ENCODE assay signal across 7 mouse cellular contexts in the genomic region with DNA sequence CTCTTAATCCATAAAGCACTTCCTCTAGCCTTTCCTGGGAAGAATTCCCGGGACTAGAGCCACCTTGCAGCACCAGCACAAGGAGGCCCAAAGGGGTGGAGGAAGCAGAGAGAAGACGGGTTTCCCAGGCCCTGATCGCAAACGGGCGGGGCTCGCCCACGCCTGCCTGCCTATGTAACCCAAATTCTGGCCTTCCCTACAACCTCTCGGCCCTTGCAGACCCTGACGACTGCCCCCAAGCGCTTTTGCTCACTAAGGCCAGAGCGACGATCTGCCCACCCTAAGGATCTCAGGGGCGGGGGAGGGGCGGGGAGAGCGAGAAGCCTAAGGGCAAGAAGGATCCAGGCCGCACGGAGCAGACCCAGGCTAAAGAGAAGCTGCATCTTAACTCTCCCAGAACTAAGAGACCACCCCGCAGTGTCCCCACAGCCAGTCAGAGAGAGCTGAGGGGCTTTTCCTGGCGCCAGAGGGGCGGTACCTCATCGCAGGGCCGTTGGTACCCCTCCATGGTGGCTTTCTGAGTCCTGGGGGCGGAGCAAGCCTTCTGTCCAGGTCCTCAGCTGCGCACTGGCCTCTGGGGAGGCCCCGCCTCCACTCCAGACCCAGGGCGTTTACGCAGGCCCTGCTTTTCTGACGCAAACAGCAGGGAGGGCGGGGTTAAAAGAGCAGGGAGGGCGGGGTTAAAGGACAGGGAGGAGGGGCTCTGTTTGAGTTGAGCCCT. TPM values are rescaled to one million over a fixed set of nuclear protein-coding genes. Genes with fewer than 3 reads are reported as not detected.
DNase-seq lines count a peak whose midpoint lies in the region; ATAC-seq and TF ChIP-seq lines count a peak whose summit lies in the region.

A gene (minus strand): TSS at position 613 of the 721 bp plus-strand sequence.

- TF ChIP-seq CTCF in small intestine, adult 2 months (IDR thresholded peaks at IDR 0.05; ENCODE audit: extremely low read depth, insufficient read length, insufficient replicate concordance, low read depth, low read length): no peak

- peak within 1 kb of the TSS; percentile 49 for H3K9ac ChIP-seq in intestine, embryonic 15.5 days
- peak within 1 kb of the TSS; percentile 55 for H3K9ac ChIP-seq in midbrain, embryonic 12.5 days (replicated peaks)

- H3K4me3 ChIP-seq in intestine, embryonic 15.5 days (replicated peaks): peak within 1 kb of the TSS; percentile 51
- H3K4me3 ChIP-seq in midbrain, embryonic 12.5 days: peak within 1 kb of the TSS; percentile 49
- H3K4me3 ChIP-seq in small intestine, adult 2 months (ENCODE audit: low read depth, low read length): peak within 1 kb of the TSS; percentile 99

- H3K27ac ChIP-seq in intestine, embryonic 15.5 days: peak within 1 kb of the TSS; percentile 78
- H3K27ac ChIP-seq in midbrain, embryonic 12.5 days (replicated peaks): peak within 1 kb of the TSS; percentile 72
- H3K27ac ChIP-seq in small intestine, adult 2 months (ENCODE audit: insufficient read depth, low read depth, low read length): peak within 1 kb of the TSS; percentile 34

- no peaks in the 10 kb centered on the region for H3K36me3 ChIP-seq in intestine, embryonic 15.5 days
- no peaks in the 10 kb centered on the region for H3K36me3 ChIP-seq in midbrain, embryonic 12.5 days
- H3K36me3 ChIP-seq in small intestine, adult 2 months (ENCODE audit: control insufficient read depth, insufficient read depth, low read length): no peaks in the 10 kb centered on the region

- H3K9me3 ChIP-seq in intestine, embryonic 15.5 days: no peaks in the 10 kb centered on the region
- no peaks in the 10 kb centered on the region for H3K9me3 ChIP-seq in midbrain, embryonic 12.5 days

- no peaks in the 10 kb centered on the region for H3K27me3 ChIP-seq in intestine, embryonic 15.5 days (replicated peaks)
- H3K27me3 ChIP-seq in midbrain, embryonic 12.5 days: no peaks in the 10 kb centered on the region
- no peaks in the 10 kb centered on the region for H3K27me3 ChIP-seq in small intestine, adult 2 months (ENCODE audit: control insufficient read depth, insufficient read depth, low read length)

- intact Hi-C loops in gastrocnemius, postnatal 36 days (cut with DNase I): no loop called here
- intact Hi-C loops in left cerebral cortex, postnatal 4 days (cut with DNase I): no loop called here

- H3K4me1 ChIP-seq in intestine, embryonic 15.5 days (replicated peaks): no peaks in the 10 kb centered on the region
- H3K4me1 ChIP-seq in midbrain, embryonic 12.5 days: no peaks in the 10 kb centered on the region
- no peaks in the 10 kb centered on the region for H3K4me1 ChIP-seq in small intestine, adult 2 months (ENCODE audit: control insufficient read depth, insufficient read depth, insufficient read length, low read length)

- H3K4me2 ChIP-seq in intestine, embryonic 15.5 days (replicated peaks): peak within 1 kb of the TSS; percentile 53
- H3K4me2 ChIP-seq in midbrain, embryonic 12.5 days (replicated peaks): peak within 1 kb of the TSS; percentile 50

- ATAC-seq in intestine, embryonic 15.5 days: peak; percentile 100
- ATAC-seq in midbrain, embryonic 12.5 days (ENCODE audit: low FRiP score, low read depth): peak; percentile 99

- 12% methylated on average over 29 of the region's 30 CpGs for WGBS in intestine, embryonic 15.5 days
- 17% methylated on average over 29 of the region's 30 CpGs for WGBS in midbrain, embryonic 12.5 days
- WGBS in small intestine, adult 2 months: 8% methylated on average over 28 of the region's 30 CpGs

- TF ChIP-seq POLR2A in small intestine, adult 2 months (IDR thresholded peaks at IDR 0.05; ENCODE audit: low read depth, low read length): peak; percentile 54; the same call in 1 of the 2 replicates

- peak; percentile 88 for DNase-seq in adrenal gland, adult 2 months
- peak; percentile 90 for DNase-seq in embryo, embryonic 11 days
- DNase-seq in gastrocnemius, postnatal 36 days: peak; percentile 57 to 69
- peak; percentile 84 for DNase-seq in left cerebral cortex, postnatal 4 days

RNA-seq across cellular contexts. Expression of the gene that starts here (rescaled TPM):
- total RNA-seq in adrenal gland, adult 2 months (2021): 100 to 1,000 TPM; 162 TPM
- polyA plus RNA-seq in adrenal gland, adult 2 months (2012; rRNA removed): 3.5 and 4.0 TPM in 2 replicates
- 10 to 100 TPM; 41.3 to 65.3 TPM for total RNA-seq in gastrocnemius, postnatal 36 days (2021)
- 61.2 and 62.1 TPM in 2 replicates for polyA plus RNA-seq in intestine, embryonic 15.5 days (2015; fragmentation: Nextera tagmentation; extraction: Ambion mirVana)
- 10 to 100 TPM; 50.7 to 55.0 TPM for total RNA-seq in left cerebral cortex, postnatal 4 days (2021)
- polyA plus RNA-seq in midbrain, embryonic 12.5 days (2016; fragmentation: Nextera tagmentation; extraction: Ambion mirVana): 19.1 and 20.6 TPM in 2 replicates
- 1.1 and 2.1 TPM in 2 replicates for polyA plus RNA-seq in small intestine, adult 2 months (2012; rRNA removed)

Comparison
In these comparisons a context has a peak if more than half of its experiments do, and no peak if none do; other contexts are left out.
1. Peak in every context shown above with its lines: DNase-seq, ATAC-seq, H3K4me3 ChIP-seq and H3K27ac ChIP-seq.
2. H3K4me3 ChIP-seq: peak in every context shown above with its lines; median percentile 99 in small intestine, adult 2 months; 51 in intestine, embryonic 15.5 days; 49 in midbrain, embryonic 12.5 days.